Mouse (Mus musculus) bone marrow, adult 2 months (tissue): ENCODE results near the gene Phox2a.

ENCODE experiments used
- CTCF ChIP-seq: fragments of 200-500 bp; IDR thresholded peaks from 2 replicates; pipeline ENCODE4 v1.5.1; 2011; ENCODE audit warnings: low read length, control low read depth; ENCODE audit not compliant: control insufficient read depth, insufficient read depth
- POLR2A ChIP-seq: fragments of 200-500 bp; IDR thresholded peaks from 2 replicates; pipeline ENCODE4 v1.6.1; 2011; ENCODE audit warnings: low read depth, mild to moderate bottlenecking, control low read depth, low read length, borderline replicate concordance; ENCODE audit not compliant: control insufficient read depth

DNA sequence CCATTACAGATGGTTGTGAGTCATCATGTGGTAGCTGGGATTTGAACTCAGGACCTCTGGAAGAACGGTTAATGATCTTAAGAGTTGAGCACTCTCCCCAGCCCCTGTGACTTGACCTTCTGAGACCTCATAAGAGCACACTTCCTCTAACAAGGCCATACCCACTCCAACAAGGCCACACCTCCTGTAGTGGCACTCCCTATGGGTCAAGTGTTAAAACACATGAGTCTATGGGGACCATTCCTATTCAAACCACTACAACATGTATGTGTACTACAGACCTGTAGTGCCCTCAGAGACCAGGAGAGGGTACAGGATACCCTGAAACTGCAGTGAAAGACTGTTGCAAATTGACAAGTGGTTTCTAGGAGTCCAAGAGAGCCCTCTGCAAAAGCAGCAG is 29.8 kb downstream of the Phox2a start:
- no peak for TF ChIP-seq CTCF
- TF ChIP-seq POLR2A = no peak
